Mouse (Mus musculus): ENCODE measurements around the gene Taf1d. TPM values are rescaled to one million over a fixed set of nuclear protein-coding genes. Genes with fewer than 3 reads are reported as not detected.

The Taf1d gene
- polyA plus RNA-seq (2012; rRNA removed): 102 and 108 TPM in 2 replicates

GRCm38 (mm10) chr9:15305503-15306397 is at the start of gene Taf1d:
Taf1d (plus strand) TSS chr9:15306214.

GRCm38 (mm10) chr9:15279649-15280490 is 26.1 kb upstream of the Taf1d start, which contains the start of gene Med17:
Med17 (minus strand) TSS chr9:15279931.

GRCm38 (mm10) chr9:15306398-15307119 is 545 bp downstream of the Taf1d start, which contains the start of gene 4931406C07Rik:
4931406C07Rik (minus strand) TSS chr9:15306448.

GRCm38 (mm10) chr9:15357484-15358275 is 51.7 kb downstream of the Taf1d start, which contains the start of gene Cep295:
Cep295 (minus strand) TSS chr9:15357788.

Other genes with a start within 250 kb of the Taf1d start
- gene Hephl1, start 194.1 kb upstream of the Taf1d start, polyA plus RNA-seq (2012; rRNA removed): 0.03 TPM in 1 of 2 replicates, not detected in the other
- 12.1 and 13.8 TPM in 2 replicates for gene Vstm5, start 67.2 kb upstream of the Taf1d start, polyA plus RNA-seq (2012; rRNA removed)
- gene Med17, start 26.3 kb upstream of the Taf1d start, polyA plus RNA-seq (2012; rRNA removed): 46.1 and 53.3 TPM in 2 replicates
- 21.5 and 24.3 TPM in 2 replicates for gene 4931406C07Rik, start 234 bp downstream of the Taf1d start, polyA plus RNA-seq (2012; rRNA removed)
- 29.5 and 34.7 TPM in 2 replicates for gene Cep295, start 51.6 kb downstream of the Taf1d start, polyA plus RNA-seq (2012; rRNA removed)
- 9.4 and 11.5 TPM in 2 replicates for gene Smco4, start 187.2 kb downstream of the Taf1d start, polyA plus RNA-seq (2012; rRNA removed)

Measured in central nervous system, embryonic 14 days (tissue).